Mouse (Mus musculus) spleen, postnatal 0 days (tissue): ENCODE measurements around the gene Tmem150a. TPM values are rescaled to one million over a fixed set of nuclear protein-coding genes. Genes with fewer than 3 reads are reported as not detected.

Experiments used
- polyA plus RNA-seq: library from polyadenylated mRNA; unstranded; fragments of >200 nt; fragmentation: Nextera tagmentation; extraction: Ambion mirVana; gene quantifications from 2 replicates; pipeline ENCODE4 v1.2.1, GENCODE M21; 2015

Tmem150a gene
- 4.1 and 7.1 TPM in 2 replicates for polyA plus RNA-seq

DNA sequence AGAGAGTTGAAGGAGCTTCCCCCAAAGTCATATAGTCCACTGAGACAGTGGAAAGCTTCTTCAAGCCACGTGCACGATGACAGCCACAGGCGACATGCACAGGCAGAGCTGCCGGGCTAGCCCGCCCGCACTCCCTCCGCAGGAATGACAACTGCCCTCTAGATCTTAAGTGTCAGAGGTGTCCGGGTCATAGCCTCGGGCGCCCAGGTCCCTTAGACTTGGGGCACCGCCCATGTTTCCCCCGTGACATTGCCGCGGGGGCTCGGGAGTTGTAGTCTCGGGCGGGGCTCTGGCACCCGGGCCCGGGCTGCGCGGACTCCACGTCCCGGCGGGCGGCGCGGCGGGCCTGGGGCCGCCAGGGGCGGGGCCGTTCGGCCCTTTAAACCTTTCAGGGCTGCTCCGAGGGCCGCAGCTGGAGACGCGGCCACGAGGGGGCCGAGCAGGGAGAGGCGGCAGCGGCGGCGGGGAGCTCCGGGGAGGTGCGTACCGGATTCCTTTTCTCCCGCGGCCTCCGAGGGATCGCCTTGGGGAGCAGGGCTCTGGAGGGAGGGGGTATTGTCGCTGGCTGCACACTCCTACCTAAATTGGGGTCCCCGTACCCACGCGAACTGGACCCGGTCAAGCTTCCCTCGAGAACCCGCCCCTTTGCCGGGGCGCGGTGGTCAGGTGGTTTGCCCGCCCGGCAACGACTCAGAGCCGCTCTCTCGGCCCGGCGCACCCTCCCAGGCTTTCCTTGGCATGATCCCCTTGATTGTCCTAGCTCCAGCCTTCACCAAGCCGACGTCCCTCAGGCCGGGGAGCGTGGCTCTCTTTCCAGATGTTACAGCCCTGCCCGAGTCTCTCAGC lies at the start of gene Tmem150a:
TSS of gene Tmem150a (plus strand) at position 382 of the 846 bp plus-strand sequence.

DNA sequence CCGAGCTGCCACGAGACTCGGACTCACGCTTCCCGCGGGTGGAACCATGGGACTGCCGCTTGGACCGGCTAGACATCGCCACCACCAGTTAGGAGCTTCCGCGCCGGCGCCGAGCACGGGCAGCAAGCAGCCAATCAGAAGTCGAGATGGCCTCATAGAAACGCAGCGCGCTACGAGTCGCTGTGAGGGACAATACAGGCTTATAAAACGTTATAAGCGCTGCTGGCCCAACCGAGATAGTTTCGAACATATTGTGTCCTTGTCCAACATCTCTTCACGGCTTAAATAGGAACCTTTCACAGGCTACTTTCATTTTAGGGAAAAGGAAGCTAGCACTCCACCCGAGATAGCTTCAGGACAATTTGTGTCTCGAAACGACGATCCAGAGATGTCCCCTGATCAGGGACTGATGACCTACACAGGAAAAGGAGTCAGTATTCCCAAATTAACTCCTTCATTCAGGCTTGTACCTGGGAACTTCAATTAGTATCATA lies 10.1 kb upstream of the Tmem150a start, which contains the start of gene Usp39:
TSS of gene Usp39 (minus strand) at position 111 of the 494 bp plus-strand sequence.

DNA sequence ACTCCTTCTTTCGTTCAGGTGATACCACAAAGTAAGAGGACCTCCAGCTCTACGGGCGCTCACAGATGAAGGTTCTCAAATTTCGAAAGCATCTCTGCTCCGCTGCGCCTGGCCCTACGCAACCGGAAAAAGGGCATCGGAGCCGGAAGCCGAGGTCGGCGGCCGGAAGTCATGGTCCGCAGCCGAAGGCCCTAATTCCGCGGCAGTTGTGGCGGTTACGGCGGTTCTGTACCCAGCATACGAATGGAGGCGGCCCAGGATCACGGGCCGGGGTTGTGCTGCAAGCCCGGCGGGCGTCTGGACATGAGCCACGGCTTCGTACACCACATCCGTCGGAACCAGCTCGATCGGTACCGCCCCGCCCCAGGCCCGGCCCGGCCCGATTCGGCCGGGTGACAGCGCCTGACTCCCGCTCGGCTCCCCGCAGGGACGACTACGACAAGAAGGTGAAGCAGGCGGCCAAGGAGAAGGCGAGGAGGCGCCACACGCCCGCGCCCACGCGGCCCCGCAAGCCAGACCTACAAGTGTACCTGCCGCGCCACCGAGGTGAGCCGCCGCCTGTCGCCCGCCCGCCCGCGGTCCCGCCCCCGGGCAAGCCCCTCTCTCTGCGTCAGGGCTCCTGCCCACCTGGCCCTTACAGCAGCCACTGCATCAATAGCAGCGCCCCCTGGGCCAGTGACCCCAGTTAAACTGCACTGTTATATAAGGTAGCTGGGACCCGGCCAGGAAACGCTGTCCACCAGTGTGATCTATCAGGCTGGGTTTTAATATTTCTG lies 7.9 kb upstream of the Tmem150a start, which contains the start of gene 0610030E20Rik:
TSS of gene 0610030E20Rik (plus strand) at position 152 of the 776 bp plus-strand sequence.

DNA sequence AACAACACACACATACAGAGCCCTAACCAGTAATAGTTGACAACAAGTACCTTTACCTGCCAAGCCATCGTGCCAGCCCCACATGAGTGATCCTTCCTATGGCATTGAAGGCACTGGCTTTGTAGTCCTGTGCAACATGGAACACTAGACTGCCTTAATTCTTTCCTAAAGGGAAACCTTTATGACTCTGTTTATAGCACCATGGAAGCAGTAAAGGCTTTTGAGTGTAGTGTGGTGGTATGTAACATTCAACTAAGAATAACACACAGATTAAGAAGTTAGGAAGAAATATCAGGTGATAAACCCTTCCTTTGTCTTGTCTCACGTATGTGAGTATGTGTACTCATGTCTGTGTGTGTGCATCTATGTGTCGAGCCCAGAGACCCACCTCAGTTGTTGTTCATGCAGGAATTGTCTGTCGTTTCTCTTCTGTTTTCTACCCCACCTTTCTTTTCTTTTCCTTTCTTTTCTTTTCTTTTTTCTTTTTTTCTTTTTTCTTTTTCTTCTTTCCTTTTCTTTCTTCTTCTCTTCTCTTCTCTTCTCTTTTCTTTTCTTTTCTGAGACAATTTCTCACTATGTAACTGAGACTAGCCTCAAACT lies 11.7 kb downstream of the Tmem150a start, which contains the start of gene Rnf181:
TSS of gene Rnf181 (minus strand) at position 113 of the 600 bp plus-strand sequence.

DNA sequence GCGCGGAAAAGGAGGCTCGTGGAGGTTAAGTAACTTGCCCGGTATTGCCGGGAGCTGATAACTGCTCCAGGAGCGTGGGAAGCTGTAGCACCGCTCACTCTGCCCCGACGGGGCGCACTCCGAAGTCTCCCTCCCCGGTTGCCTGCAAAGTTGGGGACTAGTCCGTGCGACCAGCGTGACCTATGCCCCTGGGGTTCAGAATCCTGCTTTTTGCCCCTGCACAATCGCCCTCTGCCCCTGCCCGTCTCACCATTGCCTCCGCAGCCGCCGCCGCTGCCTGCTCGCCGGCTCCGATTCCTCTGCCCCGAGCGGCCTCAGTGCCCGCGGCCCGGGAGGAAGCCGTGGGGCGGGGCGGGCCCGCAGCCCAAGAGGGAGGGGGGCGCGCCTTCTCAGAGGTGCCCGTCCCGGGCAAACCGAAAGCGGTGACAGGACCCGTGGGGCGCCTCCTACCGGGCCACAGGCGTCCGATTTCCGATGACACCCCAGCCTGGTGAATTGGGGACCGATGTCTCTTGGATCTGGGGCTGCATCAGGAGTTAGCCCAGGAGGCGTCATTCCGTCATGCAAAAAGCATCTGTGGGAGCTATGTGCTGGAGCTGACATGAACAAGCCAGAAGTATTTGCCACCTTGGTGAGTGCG lies 25.0 kb downstream of the Tmem150a start, which contains the start of gene Vamp5:
TSS of gene Vamp5 (minus strand) at position 338 of the 640 bp plus-strand sequence.

DNA sequence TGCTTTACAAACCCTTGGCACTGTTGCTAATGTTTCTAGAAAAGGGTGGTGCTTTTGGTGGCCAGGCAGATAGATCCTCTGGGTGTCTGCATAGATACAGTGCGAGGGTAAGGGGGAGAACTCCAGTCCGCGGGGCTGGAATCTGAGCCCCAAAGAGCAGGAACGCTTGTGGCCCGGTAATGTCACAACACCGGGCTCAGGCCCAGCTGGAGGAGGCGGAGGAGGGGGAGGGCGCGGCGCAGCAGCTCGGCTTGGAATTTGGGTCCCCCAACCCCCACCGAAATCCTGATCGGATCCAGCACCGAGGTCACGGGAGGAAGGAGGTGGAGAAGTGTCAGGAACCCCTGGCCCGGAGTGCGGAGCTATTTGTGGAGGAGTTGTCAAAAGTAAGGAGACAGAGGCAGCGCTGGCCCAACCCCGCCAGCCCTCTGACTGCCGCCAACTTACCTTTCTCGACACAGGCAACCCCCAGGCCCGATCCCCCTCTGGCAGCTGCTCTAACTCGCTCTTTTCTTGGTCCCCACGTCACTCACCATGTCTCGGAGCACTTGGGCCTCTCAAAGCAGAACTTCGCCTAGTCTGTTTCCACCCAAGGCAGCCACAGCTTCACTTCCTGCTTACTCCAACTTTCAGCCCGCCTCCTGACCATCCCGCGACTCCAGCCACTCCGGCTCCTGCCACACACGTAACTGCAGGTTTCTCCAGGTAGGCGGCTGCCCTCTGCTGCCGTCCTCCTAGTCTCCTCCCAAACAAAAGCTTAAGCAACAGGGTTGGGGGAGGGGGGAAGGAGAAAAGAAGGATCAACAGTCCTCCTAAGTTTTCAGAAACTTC lies 34.9 kb downstream of the Tmem150a start, which contains the start of gene Vamp8:
TSS of gene Vamp8 (minus strand) at position 763 of the 831 bp plus-strand sequence.

Other genes with a start within 250 kb of the Tmem150a start
- gene Atoh8, start 119.9 kb upstream of the Tmem150a start, polyA plus RNA-seq: 5.0 and 6.9 TPM in 2 replicates
- 0.13 TPM in 1 of 2 replicates, not detected in the other for gene Sftpb, start 50.8 kb upstream of the Tmem150a start, polyA plus RNA-seq
- 38.3 and 41.3 TPM in 2 replicates for gene Usp39, start 10.3 kb upstream of the Tmem150a start, polyA plus RNA-seq
- gene 0610030E20Rik, start 8.1 kb upstream of the Tmem150a start, polyA plus RNA-seq: 18.5 and 20.1 TPM in 2 replicates
- gene Rnf181, start 11.5 kb downstream of the Tmem150a start, polyA plus RNA-seq: 94.7 and 102 TPM in 2 replicates
- 187 and 196 TPM in 2 replicates for gene Vamp5, start 25.0 kb downstream of the Tmem150a start, polyA plus RNA-seq
- 321 and 342 TPM in 2 replicates for gene Vamp8, start 35.3 kb downstream of the Tmem150a start, polyA plus RNA-seq
- gene Ggcx, start 58.9 kb downstream of the Tmem150a start, polyA plus RNA-seq: 5.0 and 6.3 TPM in 2 replicates
- 223 and 226 TPM in 2 replicates for gene Mat2a, start 84.1 kb downstream of the Tmem150a start, polyA plus RNA-seq
- gene Sh2d6, start 166.3 kb downstream of the Tmem150a start, polyA plus RNA-seq: 0.16 TPM in 1 of 2 replicates, not detected in the other
- gene Capg, start 188.9 kb downstream of the Tmem150a start, polyA plus RNA-seq: 55.0 and 71.7 TPM in 2 replicates
- 5.3 and 5.7 TPM in 2 replicates for gene Elmod3, start 243.0 kb downstream of the Tmem150a start, polyA plus RNA-seq
- gene Retsat, start 243.0 kb downstream of the Tmem150a start, polyA plus RNA-seq: 12.4 and 13.9 TPM in 2 replicates